Mouse (Mus musculus) spleen, adult 2 months (tissue): ENCODE results near the gene a. TPM values are rescaled to one million over a fixed set of nuclear protein-coding genes. Genes with fewer than 3 reads are reported as not detected.
"Not testable (repeated sequence)": the region's sequence is repeated elsewhere in the genome, so short reads cannot be mapped to it uniquely, and the experiment has no call there.

Experiments used
- DNase-seq, 2 experiments: peaks; one replicate each; pipeline versions ENCODE4 v3.0.0 to v3.0.0-alpha.2; 2012 to 2021; ENCODE audit warnings: low spot score in 2 of 2, low read depth in 1 of 2
- H3K27ac ChIP-seq: fragments of 200-500 bp; 2 replicates; pipeline ENCODE4 v1.5.1; 2012; ENCODE audit warnings: low read length, inconsistent platforms; ENCODE audit not compliant: insufficient read depth
- H3K27me3 ChIP-seq: fragments of 200-500 bp; 2 replicates; pipeline ENCODE4 v1.6.1; 2012; ENCODE audit warnings: mild to moderate bottlenecking, moderate library complexity, low read length, inconsistent platforms; ENCODE audit not compliant: control insufficient read depth, insufficient read depth
- H3K36me3 ChIP-seq: fragments of 200-500 bp; 2 replicates; pipeline ENCODE4 v1.6.1; 2012; ENCODE audit warnings: mild to moderate bottlenecking, low read length, inconsistent platforms; ENCODE audit not compliant: control insufficient read depth, insufficient read depth
- H3K4me1 ChIP-seq: fragments of 200-500 bp; 2 replicates; pipeline ENCODE4 v1.6.1; 2011; ENCODE audit warnings: inconsistent platforms; ENCODE audit not compliant: control insufficient read depth, insufficient read depth, insufficient read length
- H3K4me3 ChIP-seq: fragments of 200-500 bp; 2 replicates; pipeline ENCODE4 v1.5.1; 2011; ENCODE audit warnings: mild to moderate bottlenecking, inconsistent platforms; ENCODE audit not compliant: insufficient read depth, insufficient read length; ENCODE audit errors: extremely low read depth
- CTCF ChIP-seq: fragments of 200-500 bp; IDR thresholded peaks from 2 replicates; pipeline ENCODE4 v1.5.1; 2011; ENCODE audit warnings: mild to moderate bottlenecking, inconsistent platforms; ENCODE audit not compliant: insufficient read depth, insufficient read length, insufficient replicate concordance; ENCODE audit errors: extremely low read depth
- POLR2A ChIP-seq: fragments of 200-500 bp; IDR thresholded peaks from 2 replicates; pipeline ENCODE4 v1.6.1; 2011; ENCODE audit warnings: low read depth, low read length, inconsistent platforms
- WGBS: fragments of 180-500 bp; shearing (Covaris S2); methylation state at CpG from one replicate; pipeline ENCODE4 v1.1.7; 2018; 5-methylcytosine and 5-hydroxymethylcytosine counted together
- polyA plus RNA-seq: library from polyadenylated mRNA; depleted of rRNA; stranded (reverse); fragments of >200 nt; gene quantifications from 2 replicates; pipeline ENCODE4 v1.2.3, GENCODE M21; 2012

Gene a
- polyA plus RNA-seq, 1 experiment = not detected

GRCm38 (mm10) chr2:154893548-154893947 lies 102.3 kb downstream of the a start:
- no peak for DNase-seq
- TF ChIP-seq CTCF (no peak), POLR2A (no peak)
- Histone ChIP-seq H3K27me3 (0 out of 2 replicates have a peak, but pooled peaks cover 2% of the 10 kb centered on the region), H3K4me3 (no peak overlapping the region), H3K27ac (no peak overlapping the region), H3K4me1 (peaks cover 2% of the 10 kb centered on the region), H3K36me3 (no peaks in the 10 kb centered on the region)
- WGBS = 78% methylated on average over 4 of the region's 4 CpGs

DNA sequence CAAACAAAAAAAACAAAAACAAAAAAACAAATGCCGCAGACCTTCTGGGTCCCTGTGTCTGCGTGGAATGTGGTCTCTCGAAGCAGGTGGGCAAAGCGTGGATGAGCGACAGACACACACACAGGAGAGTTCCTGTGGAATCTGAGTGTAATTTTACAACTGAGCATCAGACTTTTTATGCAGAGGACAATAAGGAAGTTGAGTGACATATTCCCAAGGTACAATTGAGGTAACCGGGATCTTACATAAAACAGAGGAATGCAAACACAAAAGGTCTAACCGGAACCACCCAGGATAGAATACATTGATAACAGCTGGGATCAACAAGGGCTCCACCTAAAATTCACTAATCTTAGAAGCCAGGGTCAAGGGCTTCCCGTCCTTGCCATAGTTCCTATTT lies 107.8 kb downstream of the a start:
- DNase-seq, H3K4me1 ChIP-seq, H3K36me3 ChIP-seq, H3K27ac ChIP-seq, H3K27me3 ChIP-seq, H3K4me3 ChIP-seq: not testable (repeated sequence)
- WGBS = 89% methylated on average over 8 of the region's 8 CpGs

DNA sequence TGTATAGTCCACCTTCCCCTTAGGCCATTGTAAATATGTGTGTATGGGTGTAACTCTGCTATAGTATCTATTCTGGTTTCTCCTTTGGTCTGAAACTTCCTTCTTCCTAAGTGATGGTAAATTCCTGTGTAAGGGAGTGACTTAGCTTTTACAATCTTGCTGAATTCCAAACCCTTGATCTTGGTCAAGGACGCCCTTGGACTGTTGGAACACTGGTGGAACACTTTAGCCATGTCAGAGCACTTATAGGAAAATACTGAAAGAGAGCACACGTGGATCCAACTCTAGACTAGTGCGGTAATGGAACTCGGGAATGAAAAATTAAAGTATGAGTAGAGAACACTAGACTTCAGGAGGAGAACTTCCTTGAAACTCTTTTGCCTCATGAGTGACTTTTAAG lies 108.2 kb downstream of the a start:
- not testable (repeated sequence) for H3K36me3 ChIP-seq, H3K27ac ChIP-seq, H3K4me3 ChIP-seq, DNase-seq, H3K27me3 ChIP-seq, H3K4me1 ChIP-seq
- 88% methylated on average over 4 of the region's 4 CpGs for WGBS

DNA sequence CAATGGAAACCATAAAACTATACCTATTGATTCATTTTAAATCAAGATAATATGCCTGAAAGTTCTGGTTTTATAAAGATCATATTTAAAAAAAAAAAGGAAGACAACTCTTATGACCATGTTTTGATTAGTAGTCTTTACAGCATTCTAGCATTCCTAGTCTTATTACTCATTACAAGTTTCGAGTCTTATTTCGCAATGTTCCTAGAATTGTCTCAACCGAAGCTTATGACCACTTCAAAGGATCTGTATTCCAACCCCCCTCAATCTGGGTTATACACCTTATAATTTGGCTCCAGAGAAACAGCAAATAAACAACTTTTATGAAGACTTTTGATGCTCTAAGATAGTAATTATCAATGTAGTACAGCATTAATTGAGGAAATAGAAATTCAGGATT lies 110.9 kb downstream of the a start:
- H3K27me3 ChIP-seq = 0 out of 2 replicates have a peak, but pooled peaks cover 2% of the 10 kb centered on the region
- H3K4me1 ChIP-seq = no peaks in the 10 kb centered on the region
- no peaks in the 10 kb centered on the region for H3K36me3 ChIP-seq
- 60% methylated on average over 3 of the region's 3 CpGs for WGBS
- DNase-seq = no peak
- no peak overlapping the region for H3K27ac ChIP-seq
- no peak overlapping the region for H3K4me3 ChIP-seq
- TF ChIP-seq POLR2A (no peak), CTCF (no peak)

- H3K4me3 ChIP-seq = no peak overlapping the region
- H3K4me1 ChIP-seq = no peaks in the 10 kb centered on the region
- 65% methylated on average over 2 of the region's 2 CpGs for WGBS
- H3K36me3 ChIP-seq = no peaks in the 10 kb centered on the region
- TF ChIP-seq POLR2A (no peak), CTCF (no peak)
- DNase-seq = no peak
- no peak overlapping the region for H3K27ac ChIP-seq
- H3K27me3 ChIP-seq = no peaks in the 10 kb centered on the region
These were observed 114.6 kb downstream of the a start for GRCm38 (mm10) chr2:154905796-154906195.

DNA sequence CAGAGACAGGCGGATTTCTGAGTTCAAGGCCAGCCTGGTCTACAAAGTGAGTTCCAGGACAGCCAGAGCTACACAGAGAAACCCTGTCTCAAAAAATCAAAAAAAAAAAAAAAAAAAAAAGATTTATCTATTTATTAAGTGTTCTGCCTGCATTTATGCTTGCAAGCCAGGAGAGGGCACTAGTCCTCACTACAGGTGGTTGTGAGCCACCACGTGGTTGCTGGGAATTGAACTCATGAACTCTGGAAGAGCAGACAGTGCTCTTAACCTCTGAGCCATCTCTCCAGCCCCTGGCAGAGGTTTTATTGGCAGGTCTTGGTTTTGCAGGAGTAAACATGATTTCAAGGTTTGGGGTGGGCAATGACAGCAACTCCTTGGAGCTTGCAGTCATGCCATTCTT lies 117.0 kb downstream of the a start:
- H3K36me3 ChIP-seq = not testable (repeated sequence)
- WGBS = 57% methylated on average over 2 of the region's 2 CpGs

GRCm38 (mm10) chr2:154909789-154910188 lies 118.6 kb downstream of the a start:
- no peak for TF ChIP-seq POLR2A
- TF ChIP-seq CTCF = no peak
- whole genome bisulfite sequencing = 87% methylated on average over 6 of the region's 6 CpGs
- DNase-seq = no peak

More for the DNA sequence above, 117.0 kb downstream of the a start:
- H3K27me3 ChIP-seq, H3K27ac ChIP-seq, DNase-seq, H3K4me3 ChIP-seq, H3K4me1 ChIP-seq: not testable (repeated sequence)

More at GRCm38 (mm10) chr2:154909789-154910188, 118.6 kb downstream of the a start:
- Histone ChIP-seq H3K36me3 (no peaks in the 10 kb centered on the region), H3K27me3 (no peaks in the 10 kb centered on the region), H3K27ac (no peak overlapping the region), H3K4me3 (no peak overlapping the region), H3K4me1 (no peaks in the 10 kb centered on the region)
